Mouse (Mus musculus) stomach, embryonic 14.5 days (tissue): ENCODE data around the gene Armh3. TPM values are rescaled to one million over a fixed set of nuclear protein-coding genes. Genes with fewer than 3 reads are reported as not detected.

Experiments
- ATAC-seq: fragments of 200-750 bp; cut with Nextera tagmentation; 2 replicates; pipeline ENCODE4 v1.8.0; 2017; ENCODE audit warnings: low read depth, moderate TSS enrichment; ENCODE audit not compliant: insufficient number of reproducible peaks, insufficient read depth, low FRiP score
- H3K27ac ChIP-seq: fragments of 300-500 bp; sonication (generic); 2 replicates; pipeline ENCODE4 v1.5.1; 2014; ENCODE audit warnings: mild to moderate bottlenecking, low read length, moderate library complexity, mixed read lengths
- H3K27me3 ChIP-seq: fragments of 300-500 bp; sonication (generic); 2 replicates; pipeline ENCODE4 v1.6.1; 2014; ENCODE audit warnings: low read length, control low read depth, mixed read lengths; ENCODE audit not compliant: control insufficient read depth, insufficient read depth
- H3K36me3 ChIP-seq: fragments of 300-500 bp; sonication (generic); 2 replicates; pipeline ENCODE4 v1.6.1; 2014; ENCODE audit warnings: mild to moderate bottlenecking, control low read depth, low read length, moderate library complexity, mixed read lengths; ENCODE audit not compliant: control insufficient read depth, insufficient read depth
- H3K4me1 ChIP-seq: fragments of 300-500 bp; sonication (generic); 2 replicates; pipeline ENCODE4 v1.6.1; 2014; ENCODE audit warnings: low read length, control low read depth, mixed read lengths; ENCODE audit not compliant: control insufficient read depth, insufficient read depth
- H3K4me2 ChIP-seq: fragments of 300-500 bp; sonication (generic); replicated peaks from 2 replicates; pipeline ENCODE4 v1.6.1; 2014; ENCODE audit warnings: low read depth, low read length, control low read depth
- H3K4me3 ChIP-seq: fragments of 300-500 bp; sonication (generic); 2 replicates; pipeline ENCODE4 v1.5.1; 2014; ENCODE audit warnings: low read depth, low read length, control low read depth
- H3K9ac ChIP-seq: fragments of 300-500 bp; sonication (generic); replicated peaks from 2 replicates; pipeline ENCODE4 v1.6.1; 2014; ENCODE audit warnings: low read depth, mild to moderate bottlenecking, control low read depth, low read length, moderate library complexity, mixed read lengths
- H3K9me3 ChIP-seq: fragments of 300-500 bp; sonication (generic); 2 replicates; pipeline ENCODE4 v1.6.1; 2016; ENCODE audit warnings: low read depth, low read length, control low read depth; ENCODE audit not compliant: control insufficient read depth
- WGBS: fragments of 180-500 bp; shearing (Covaris S2); extraction: QIAGEN DNeasy Blood & Tissue Kit; methylation state at CpG from one replicate; pipeline ENCODE4 v1.1.7; 2014; 5-methylcytosine and 5-hydroxymethylcytosine counted together
- polyA plus RNA-seq: library from polyadenylated mRNA; unstranded; fragments of >200 nt; fragmentation: Nextera tagmentation; extraction: Ambion mirVana; gene quantifications from 2 replicates; pipeline ENCODE4 v1.2.1, GENCODE M21; 2014

Armh3 gene
- polyA plus RNA-seq, 1 experiment from 2014 or later, result 21.0 TPM

GRCm38 (mm10) chr19:45775486-45775885 is 222.8 kb downstream of the Armh3 start:
- Histone ChIP-seq H3K9me3 (no peaks in the 10 kb centered on the region), H3K4me2 (no peak overlapping the region), H3K4me1 (peaks cover 5% of the 10 kb centered on the region; the same call in 1 of the 2 replicates), H3K4me3 (no peak overlapping the region), H3K27me3 (no peaks in the 10 kb centered on the region), H3K27ac (no peak overlapping the region), H3K9ac (no peak overlapping the region), H3K36me3 (peaks cover 78% of the 10 kb centered on the region)
- WGBS, result 85% methylated on average over 2 of the region's 2 CpGs
- ATAC-seq, result no peak

- no peaks in the 10 kb centered on the region for H3K4me1 ChIP-seq
- WGBS, result 92% methylated on average over 5 of the region's 5 CpGs
- H3K36me3 ChIP-seq, result peaks cover 88% of the 10 kb centered on the region
- H3K9ac ChIP-seq, result no peak overlapping the region
- no peak overlapping the region for H3K4me3 ChIP-seq
- ATAC-seq, result no peak
- no peaks in the 10 kb centered on the region for H3K27me3 ChIP-seq
- H3K27ac ChIP-seq, result no peak overlapping the region
- no peak overlapping the region for H3K4me2 ChIP-seq
- H3K9me3 ChIP-seq, result no peaks in the 10 kb centered on the region
Observed at GRCm38 (mm10) chr19:45771501-45771900, 226.8 kb downstream of the Armh3 start.

Other genes with a start within 250 kb of the Armh3 start
- 14.8 and 16.0 TPM in 2 replicates for gene Npm3, start 248.9 kb downstream of the Armh3 start, polyA plus RNA-seq
- 74.4 and 74.8 TPM in 2 replicates for gene Mgea5, start 214.7 kb downstream of the Armh3 start, polyA plus RNA-seq
- gene Kcnip2, start 182.4 kb downstream of the Armh3 start, polyA plus RNA-seq, result 1.8 TPM in 2 replicates
- gene Hps6, start 5.0 kb upstream of the Armh3 start, polyA plus RNA-seq, result 4.1 and 4.2 TPM in 2 replicates
- gene Pprc1, start 46.4 kb upstream of the Armh3 start, polyA plus RNA-seq, result 45.9 and 49.4 TPM in 2 replicates
- gene Ldb1, start 46.7 kb upstream of the Armh3 start, polyA plus RNA-seq, result 75.9 and 78.9 TPM in 2 replicates
- gene Nolc1, start 77.4 kb upstream of the Armh3 start, polyA plus RNA-seq, result 79.7 and 92.8 TPM in 2 replicates
- not detected in 2 replicates for gene Elovl3, start 133.4 kb upstream of the Armh3 start, polyA plus RNA-seq
- gene Pitx3, start 149.8 kb upstream of the Armh3 start, polyA plus RNA-seq, result not detected in 2 replicates
- 56.6 and 63.7 TPM in 2 replicates for gene Gbf1, start 154.0 kb upstream of the Armh3 start, polyA plus RNA-seq